Mouse (Mus musculus) small intestine, adult 2 months (tissue): ENCODE measurements around the gene Otud4.

Source experiments
- CTCF ChIP-seq: fragments of 200-500 bp; IDR thresholded peaks from 2 replicates; pipeline ENCODE4 v1.5.1; 2012; ENCODE audit warnings: low read depth, mild to moderate bottlenecking, control low read depth, inconsistent platforms, low read length, moderate library complexity, mixed read lengths; ENCODE audit not compliant: insufficient replicate concordance, insufficient read length; ENCODE audit errors: extremely low read depth
- POLR2A ChIP-seq: fragments of 200-500 bp; IDR thresholded peaks from 2 replicates; pipeline ENCODE4 v1.6.1; 2012; ENCODE audit warnings: low read depth, mild to moderate bottlenecking, control low read depth, inconsistent platforms, low read length, moderate library complexity

- no peak for TF ChIP-seq CTCF
- TF ChIP-seq POLR2A = no peak
Observed at GRCm38 (mm10) chr8:79612965-79613364, 26.5 kb upstream of the Otud4 start.
